In genomic region chr4:136699084-136699450, GRCm38 (mm10) we compare ENCODE assay signal across 14 mouse cellular contexts.
DNase-seq lines count a peak whose midpoint lies in the region; ATAC-seq and TF ChIP-seq lines count a peak whose summit lies in the region.
"Had no signal": no experiment of that assay in that cellular context is flagged by ENCODE, and none has a peak within 500 bp of the region (broad histone marks: within the 10 kb centered on the region; RNA-seq: fewer than 3 reads in every experiment).

No protein-coding gene starts in this region.

- TF ChIP-seq CTCF in stomach, postnatal 0 days (IDR thresholded peaks at IDR 0.05; ENCODE audit: low read depth): no peak
- no peak for TF ChIP-seq CTCF in gastrocnemius, adult 2 months (IDR thresholded peaks at IDR 0.05)

- H3K27ac ChIP-seq in forebrain, embryonic 12.5 days: peak overlapping the region; percentile 56
- H3K27ac ChIP-seq in hindbrain, embryonic 16.5 days (ENCODE audit: low read depth, low read length): peak overlapping the region; percentile 67; the same call in 1 of the 2 replicates
- no peak overlapping the region for H3K27ac ChIP-seq in stomach, postnatal 0 days (replicated peaks)
- H3K27ac ChIP-seq in gastrocnemius, adult 2 months: no peak overlapping the region
- H3K27ac ChIP-seq: kidney, embryonic 15.5 days; neural tube, embryonic 12.5 days; stomach, embryonic 15.5 days had no signal

- intact Hi-C loops in gastrocnemius, adult 2 months (cut with DNase I): loop anchor here (5.0 kb wide), 1 partner anchor 143 kb away; no protein-coding TSS in a partner anchor

- 51% methylated on average over 7 of the region's 7 CpGs for WGBS in forebrain, embryonic 12.5 days
- WGBS in hindbrain, embryonic 16.5 days: 46% methylated on average over 7 of the region's 7 CpGs
- WGBS in stomach, postnatal 0 days: 83% methylated on average over 7 of the region's 7 CpGs

- 0 out of 2 replicates have a peak, but pooled peaks have one; percentile 71 for ATAC-seq in frontal cortex, adult (ENCODE audit: low TSS enrichment)
- no peak for ATAC-seq in forebrain, embryonic 12.5 days (ENCODE audit: low FRiP score)
- peak; percentile 35; the same call in 1 of the 2 replicates for ATAC-seq in hindbrain, embryonic 16.5 days
- no peak for ATAC-seq in stomach, postnatal 0 days (ENCODE audit: low FRiP score, low TSS enrichment)
- ATAC-seq: activated CD4-positive, CD25-positive, alpha-beta regulatory T cell, adult 4 months had no signal

- H3K27me3 ChIP-seq in forebrain, embryonic 12.5 days: no peaks in the 10 kb centered on the region
- H3K27me3 ChIP-seq in hindbrain, embryonic 16.5 days (replicated peaks; ENCODE audit: control insufficient read depth, insufficient read depth, low read length): no peaks in the 10 kb centered on the region
- H3K27me3 ChIP-seq in stomach, postnatal 0 days (ENCODE audit: control insufficient read depth, insufficient read depth, low read length): no peaks in the 10 kb centered on the region
- H3K27me3 ChIP-seq: kidney, embryonic 15.5 days; neural tube, embryonic 12.5 days; stomach, embryonic 15.5 days had no signal

- no peak overlapping the region for H3K4me2 ChIP-seq in forebrain, embryonic 12.5 days
- H3K4me2 ChIP-seq in hindbrain, embryonic 16.5 days (ENCODE audit: low read length): no peak overlapping the region
- no peak overlapping the region for H3K4me2 ChIP-seq in stomach, postnatal 0 days (replicated peaks; ENCODE audit: low read depth)
- H3K4me2 ChIP-seq: kidney, embryonic 15.5 days; neural tube, embryonic 12.5 days; stomach, embryonic 15.5 days had no signal

- peaks cover 63% of the 10 kb centered on the region for H3K4me1 ChIP-seq in forebrain, embryonic 12.5 days
- peaks cover 21% of the 10 kb centered on the region for H3K4me1 ChIP-seq in hindbrain, embryonic 16.5 days (ENCODE audit: control insufficient read depth, insufficient read depth, low read depth, low read length)
- no peaks in the 10 kb centered on the region for H3K4me1 ChIP-seq in stomach, postnatal 0 days (replicated peaks; ENCODE audit: control insufficient read depth, insufficient read depth)
- H3K4me1 ChIP-seq: stomach, embryonic 15.5 days had no signal

- no peaks in the 10 kb centered on the region for H3K9me3 ChIP-seq in forebrain, embryonic 12.5 days
- H3K9me3 ChIP-seq in hindbrain, embryonic 16.5 days (ENCODE audit: control insufficient read depth, low read length): no peaks in the 10 kb centered on the region
- H3K9me3 ChIP-seq in stomach, postnatal 0 days (ENCODE audit: control insufficient read depth, low read length): no peaks in the 10 kb centered on the region
- H3K9me3 ChIP-seq: G1E; kidney, embryonic 15.5 days; neural tube, embryonic 12.5 days; stomach, embryonic 15.5 days had no signal

- DNase-seq in frontal cortex, postnatal 14 days (ENCODE audit: low spot score in 2 of 2): no peak
- peak; percentile 80 for DNase-seq in brain, adult 2 months (ENCODE audit: low read depth, low spot score)
- no peak for DNase-seq in stomach, postnatal 0 days (ENCODE audit: low spot score)
- DNase-seq in spleen, adult 12 weeks (ENCODE audit: low spot score): no peak
- DNase-seq in gastrocnemius, adult 2 months: no peak
- DNase-seq: embryo, embryonic 11 days had no signal

- H3K4me3 ChIP-seq in forebrain, embryonic 12.5 days (replicated peaks): no peak overlapping the region
- H3K4me3 ChIP-seq in hindbrain, embryonic 16.5 days (ENCODE audit: low read length): no peak overlapping the region
- no peak overlapping the region for H3K4me3 ChIP-seq in stomach, postnatal 0 days (ENCODE audit: low read depth, low read length)
- no peak overlapping the region for H3K4me3 ChIP-seq in gastrocnemius, adult 2 months
- H3K4me3 ChIP-seq: kidney, embryonic 15.5 days; neural tube, embryonic 12.5 days; stomach, embryonic 15.5 days had no signal

- H3K36me3 ChIP-seq in forebrain, embryonic 12.5 days (replicated peaks): peaks cover 22% of the 10 kb centered on the region
- peaks cover 3% of the 10 kb centered on the region for H3K36me3 ChIP-seq in hindbrain, embryonic 16.5 days (ENCODE audit: control insufficient read depth, insufficient read depth, low read length)
- no peaks in the 10 kb centered on the region; the same call in 1 of the 2 replicates for H3K36me3 ChIP-seq in stomach, postnatal 0 days (ENCODE audit: control insufficient read depth, insufficient read depth, low read length)
- H3K36me3 ChIP-seq: G1E had no signal

- no peak overlapping the region for H3K9ac ChIP-seq in forebrain, embryonic 12.5 days
- H3K9ac ChIP-seq in hindbrain, embryonic 16.5 days (ENCODE audit: low read depth, low read length): no peak overlapping the region
- H3K9ac ChIP-seq in stomach, postnatal 0 days (ENCODE audit: low read length): no peak overlapping the region
- H3K9ac ChIP-seq: kidney, embryonic 15.5 days; stomach, embryonic 15.5 days had no signal

- TF ChIP-seq EP300 in stomach, postnatal 0 days (optimal IDR thresholded peaks at IDR 0.05): no peak

Comparison
In these comparisons a context has a peak if more than half of its experiments do, and no peak if none do; other contexts are left out.
1. ATAC-seq: peak in frontal cortex, adult (single experiment) and hindbrain, embryonic 16.5 days (single experiment); none in forebrain, embryonic 12.5 days (single experiment) and stomach, postnatal 0 days (single experiment).
2. H3K27ac ChIP-seq: peak in forebrain, embryonic 12.5 days (single experiment) and hindbrain, embryonic 16.5 days (single experiment); none in stomach, postnatal 0 days (single experiment) and gastrocnemius, adult 2 months (single experiment).